Mouse (Mus musculus): Measurements from ENCODE around the gene Mbd5. TPM values are rescaled to one million over a fixed set of nuclear protein-coding genes. Genes with fewer than 3 reads are reported as not detected.

Gene Mbd5
- 0.90 and 2.5 TPM in 2 replicates for polyA plus RNA-seq (2012)

GRCm38 (mm10) chr2:48948841-48949584 is at the start of gene Mbd5:
Gene Mbd5 (plus strand): TSS chr2:48949508.

GRCm38 (mm10) chr2:48950252-48950315 is 776 bp downstream of the Mbd5 start, which contains the start of gene Orc4:
Gene Orc4 (minus strand): TSS chr2:48950277.

Other genes starting within 250 kb of the Mbd5 start
- 0.20 and 0.29 TPM in 2 replicates for gene Acvr2a, start 135.4 kb upstream of the Mbd5 start, polyA plus RNA-seq (2012)
- gene Orc4, start 769 bp downstream of the Mbd5 start, polyA plus RNA-seq (2012) = 15.4 and 16.1 TPM in 2 replicates